Mouse (Mus musculus) limb, embryonic 10.5 days (tissue): ENCODE measurements at regions not wholly inside any gene's neighbourhood (a gene's known extent, or its start where the extent isn't known, plus 50 kb on each side); places are given as distances from the start of the nearest gene placed in this dataset.

Experiments
- DNase-seq: peaks from one replicate; pipeline ENCODE4 v3.0.0-alpha.2; 2017; ENCODE audit warnings: low spot score
- H3K27ac ChIP-seq: fragments of 300-500 bp; sonication (generic); 2 replicates; pipeline ENCODE4 v1.5.1; 2016; ENCODE audit warnings: mild to moderate bottlenecking
- H3K27me3 ChIP-seq: fragments of 300-500 bp; sonication (generic); 2 replicates; pipeline ENCODE4 v1.6.1; 2016; ENCODE audit warnings: low read depth, mild to moderate bottlenecking; ENCODE audit not compliant: poor library complexity, severe bottlenecking
- H3K36me3 ChIP-seq: fragments of 300-500 bp; sonication (generic); 2 replicates; pipeline ENCODE4 v1.6.1; 2016; ENCODE audit warnings: mild to moderate bottlenecking, moderate library complexity
- H3K4me1 ChIP-seq: fragments of 300-500 bp; sonication (generic); 2 replicates; pipeline ENCODE4 v1.6.1; 2016
- H3K4me3 ChIP-seq: fragments of 300-500 bp; sonication (generic); 2 replicates; pipeline ENCODE4 v1.5.1; 2016; ENCODE audit warnings: mild to moderate bottlenecking, moderate library complexity
- H3K9me3 ChIP-seq: fragments of 300-500 bp; sonication (generic); replicated peaks from 2 replicates; pipeline ENCODE4 v1.6.1; 2016; ENCODE audit warnings: mild to moderate bottlenecking
- WGBS: fragments of 180-500 bp; shearing (Covaris S2); methylation state at CpG from one replicate; pipeline ENCODE4 v1.1.7; 2016; 5-methylcytosine and 5-hydroxymethylcytosine counted together

- no peak overlapping the region for H3K4me3 ChIP-seq
- H3K27ac ChIP-seq = no peak overlapping the region
- no peaks in the 10 kb centered on the region for H3K27me3 ChIP-seq
- peaks cover 4% of the 10 kb centered on the region; the same call in 1 of the 2 replicates for H3K4me1 ChIP-seq
- DNase-seq = peak; percentile 76
- H3K36me3 ChIP-seq = no peaks in the 10 kb centered on the region
- 12% methylated on average over 16 of the region's 16 CpGs for WGBS
- H3K9me3 ChIP-seq = no peaks in the 10 kb centered on the region
These were observed 59.5 kb upstream of the Zbtb18 start for GRCm38 (mm10) chr1:177382596-177383190.

DNA sequence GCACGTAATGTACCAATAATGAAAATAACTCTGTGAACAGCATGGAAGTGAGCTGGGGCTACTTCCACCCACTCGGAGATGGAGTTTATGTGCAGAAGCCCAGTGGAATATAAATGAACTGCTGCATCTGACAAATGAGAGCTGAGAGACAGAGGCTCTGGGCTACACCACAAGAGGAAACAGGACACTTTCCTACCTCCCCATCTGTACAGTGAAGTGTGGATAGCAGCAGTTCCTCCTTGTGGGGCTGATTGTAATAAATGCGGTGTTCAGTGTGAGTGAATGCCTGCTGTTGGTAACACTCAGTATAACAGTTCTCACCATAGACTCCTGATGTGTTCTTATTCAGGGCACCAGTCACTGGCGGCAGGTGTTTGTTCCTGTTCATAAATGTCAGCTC, 60.0 kb upstream of the Zbtb18 start:
- Histone ChIP-seq H3K27ac (no peak overlapping the region), H3K36me3 (no peaks in the 10 kb centered on the region), H3K27me3 (no peaks in the 10 kb centered on the region), H3K9me3 (no peaks in the 10 kb centered on the region), H3K4me1 (peaks cover 4% of the 10 kb centered on the region; the same call in 1 of the 2 replicates), H3K4me3 (no peak overlapping the region)
- DNase-seq = no peak
- WGBS = 90% methylated on average over 4 of the region's 4 CpGs

- Histone ChIP-seq H3K4me1 (peaks cover 9% of the 10 kb centered on the region), H3K27ac (no peak overlapping the region), H3K27me3 (no peaks in the 10 kb centered on the region), H3K36me3 (no peaks in the 10 kb centered on the region), H3K4me3 (no peak overlapping the region), H3K9me3 (no peaks in the 10 kb centered on the region)
- WGBS = 88% methylated on average over 3 of the region's 3 CpGs
- no peak for DNase-seq
These were observed 64.0 kb upstream of the Zbtb18 start for GRCm38 (mm10) chr1:177378112-177378511.

GRCm38 (mm10) chr1:177373226-177373825, 68.8 kb upstream of the Zbtb18 start:
- 8% methylated on average over 5 of the region's 5 CpGs for WGBS
- Histone ChIP-seq H3K9me3 (no peaks in the 10 kb centered on the region), H3K27ac (no peak overlapping the region), H3K4me1 (peaks cover 5% of the 10 kb centered on the region), H3K4me3 (no peak overlapping the region), H3K36me3 (no peaks in the 10 kb centered on the region), H3K27me3 (no peaks in the 10 kb centered on the region)
- DNase-seq = no peak

- 68% methylated on average over 10 of the region's 10 CpGs for WGBS
- no peak for DNase-seq
- Histone ChIP-seq H3K4me1 (peaks cover 5% of the 10 kb centered on the region), H3K4me3 (no peak overlapping the region), H3K9me3 (no peaks in the 10 kb centered on the region), H3K27ac (no peak overlapping the region), H3K27me3 (no peaks in the 10 kb centered on the region), H3K36me3 (no peaks in the 10 kb centered on the region)
These were observed 70.1 kb upstream of the Zbtb18 start for GRCm38 (mm10) chr1:177372066-177372465.

DNA sequence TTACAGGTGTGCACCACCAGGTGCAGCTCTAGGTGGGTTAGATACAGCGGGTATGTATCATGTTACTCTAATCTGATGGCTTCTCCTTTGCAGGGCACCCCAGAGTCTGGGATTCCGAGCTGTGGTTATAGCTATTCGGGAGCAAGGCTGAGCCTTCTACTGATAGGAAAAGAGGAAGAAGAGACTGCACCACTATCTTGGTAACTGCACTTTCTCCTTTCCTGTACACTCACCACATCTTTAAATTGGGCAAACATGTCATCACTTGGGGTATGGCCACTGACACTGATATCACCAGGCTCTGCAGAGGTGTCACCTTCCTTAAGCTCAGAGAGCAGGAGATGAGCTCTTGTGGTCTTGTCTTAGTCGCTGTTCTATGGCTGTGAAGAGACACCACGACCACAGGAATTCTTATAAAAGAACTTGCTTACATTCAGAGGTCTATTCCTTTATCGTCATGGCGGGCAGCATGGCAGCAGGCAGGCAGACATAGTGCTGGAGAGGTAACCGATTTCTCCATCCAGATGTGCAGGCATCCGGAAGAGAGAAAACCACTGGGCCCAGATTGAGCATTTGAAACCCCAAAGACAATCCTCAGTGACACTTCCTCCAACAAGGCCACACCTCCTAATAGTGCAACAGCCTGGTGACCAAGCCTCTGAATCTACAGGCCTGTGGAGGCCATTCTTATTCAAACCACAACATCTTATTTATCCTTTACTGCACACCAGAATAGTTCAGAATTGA, 74.1 kb upstream of the Zbtb18 start:
- H3K27ac ChIP-seq = no peak overlapping the region
- no peak for DNase-seq
- H3K4me1 ChIP-seq = no peaks in the 10 kb centered on the region
- H3K27me3 ChIP-seq = no peaks in the 10 kb centered on the region
- H3K36me3 ChIP-seq = no peaks in the 10 kb centered on the region
- H3K9me3 ChIP-seq = no peaks in the 10 kb centered on the region
- no peak overlapping the region for H3K4me3 ChIP-seq
- 86% methylated on average over 9 of the region's 9 CpGs for WGBS

DNA sequence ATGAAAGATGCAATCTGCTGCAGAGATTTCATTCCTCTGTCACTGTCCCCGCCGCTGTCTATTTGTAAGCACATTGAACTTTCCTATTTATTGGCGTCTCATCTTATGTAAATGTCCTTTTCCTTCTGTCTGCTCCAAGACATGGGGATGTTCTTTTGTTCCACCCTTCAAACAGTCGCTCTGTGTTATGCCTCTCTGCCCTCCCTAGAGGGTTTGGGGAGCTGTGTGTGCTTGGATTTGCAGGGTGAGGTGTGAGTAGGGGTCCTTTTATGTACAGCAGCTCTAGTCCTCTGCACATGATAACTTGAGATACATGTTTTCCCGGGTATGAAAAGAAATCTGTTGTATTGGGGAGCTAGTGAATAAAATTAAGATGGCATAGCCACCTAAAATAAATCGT, 75.2 kb upstream of the Zbtb18 start:
- 82% methylated on average over 6 of the region's 6 CpGs for WGBS
- Histone ChIP-seq H3K4me1 (no peaks in the 10 kb centered on the region), H3K27me3 (no peaks in the 10 kb centered on the region), H3K36me3 (no peaks in the 10 kb centered on the region), H3K4me3 (no peak overlapping the region), H3K27ac (no peak overlapping the region), H3K9me3 (no peaks in the 10 kb centered on the region)
- no peak for DNase-seq

DNA sequence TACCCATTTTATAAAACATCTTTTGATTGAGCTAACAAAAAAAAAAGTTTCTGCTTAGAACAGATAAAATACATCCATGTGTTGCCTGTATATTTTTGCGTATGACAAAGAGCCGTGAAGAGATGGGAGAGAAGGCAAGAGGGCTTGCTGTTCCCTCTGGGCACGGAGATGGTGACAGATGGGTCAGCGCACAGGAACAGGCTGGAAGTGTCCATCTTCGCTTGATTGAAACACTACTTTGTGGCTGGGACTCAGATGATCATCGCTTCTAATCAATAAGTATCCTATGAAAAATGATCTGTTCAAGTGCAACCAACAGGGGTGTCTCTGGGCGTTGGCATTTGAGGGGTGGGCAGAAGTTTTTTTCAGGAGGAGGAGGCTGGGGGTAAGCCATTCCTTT, 75.7 kb upstream of the Zbtb18 start:
- DNase-seq = no peak
- Histone ChIP-seq H3K9me3 (no peaks in the 10 kb centered on the region), H3K4me3 (no peak overlapping the region), H3K27me3 (no peaks in the 10 kb centered on the region), H3K36me3 (no peaks in the 10 kb centered on the region), H3K27ac (no peak overlapping the region), H3K4me1 (no peaks in the 10 kb centered on the region)
- 88% methylated on average over 7 of the region's 7 CpGs for WGBS

DNA sequence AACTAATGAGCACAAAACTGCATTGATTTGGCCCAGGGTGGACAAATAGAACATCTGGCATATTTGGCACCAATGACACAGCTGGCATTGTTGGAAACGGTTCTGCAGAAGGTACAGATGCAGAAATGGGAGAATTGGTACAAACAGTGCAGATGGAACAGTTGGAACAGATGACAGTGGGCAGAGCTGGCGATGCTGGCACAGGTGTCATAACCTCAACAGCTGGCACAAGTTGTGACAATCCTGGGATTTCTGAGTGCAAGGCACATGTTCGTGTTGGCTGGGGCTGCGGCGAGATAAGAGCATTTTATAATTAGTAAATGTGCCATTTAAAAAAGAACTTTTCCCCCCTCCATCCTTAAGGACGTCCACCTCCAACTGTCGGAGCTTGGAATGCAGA, 77.8 kb upstream of the Zbtb18 start:
- no peak for DNase-seq
- H3K9me3 ChIP-seq = no peaks in the 10 kb centered on the region
- no peak overlapping the region for H3K4me3 ChIP-seq
- no peak overlapping the region for H3K27ac ChIP-seq
- H3K36me3 ChIP-seq = no peaks in the 10 kb centered on the region
- WGBS = 89% methylated on average over 7 of the region's 7 CpGs
- no peaks in the 10 kb centered on the region for H3K27me3 ChIP-seq
- H3K4me1 ChIP-seq = no peaks in the 10 kb centered on the region

DNA sequence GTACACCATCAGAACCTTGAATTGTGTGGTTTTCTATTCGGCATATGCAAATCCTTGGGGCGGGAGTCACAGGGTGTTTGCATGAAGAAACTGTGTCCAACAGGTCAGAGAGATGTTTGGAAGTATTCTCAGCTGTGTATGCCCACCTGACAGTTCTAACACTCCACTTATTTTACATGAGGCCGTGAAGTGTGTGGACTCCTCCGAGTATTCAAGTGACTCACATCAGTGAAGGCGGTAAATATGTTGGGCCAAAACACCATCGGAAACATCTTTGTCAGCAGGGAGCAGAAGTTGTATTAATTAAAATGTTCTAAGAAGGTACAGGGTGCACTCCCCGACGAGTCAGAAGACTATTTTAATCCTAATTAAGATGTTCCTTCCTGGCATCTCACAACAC, 79.8 kb upstream of the Zbtb18 start:
- H3K4me1 ChIP-seq = no peaks in the 10 kb centered on the region
- WGBS = 90% methylated on average over 8 of the region's 8 CpGs
- H3K27me3 ChIP-seq = no peaks in the 10 kb centered on the region
- no peak overlapping the region for H3K27ac ChIP-seq
- no peak for DNase-seq
- H3K36me3 ChIP-seq = no peaks in the 10 kb centered on the region
- H3K9me3 ChIP-seq = no peaks in the 10 kb centered on the region
- no peak overlapping the region for H3K4me3 ChIP-seq

- 96% methylated on average over 17 of the region's 17 CpGs for WGBS
- Histone ChIP-seq H3K36me3 (no peaks in the 10 kb centered on the region), H3K27me3 (no peaks in the 10 kb centered on the region), H3K4me1 (no peaks in the 10 kb centered on the region), H3K9me3 (no peaks in the 10 kb centered on the region), H3K27ac (no peak overlapping the region), H3K4me3 (no peak overlapping the region)
- no peak for DNase-seq
These were observed 90.5 kb upstream of the Akt3 start for GRCm38 (mm10) chr1:177348400-177349092.

- H3K27ac ChIP-seq = no peak overlapping the region
- 0 out of 2 replicates have a peak, but pooled peaks cover 3% of the 10 kb centered on the region for H3K4me1 ChIP-seq
- no peaks in the 10 kb centered on the region for H3K36me3 ChIP-seq
- no peak for DNase-seq
- 59% methylated on average over 4 of the region's 4 CpGs for WGBS
- H3K27me3 ChIP-seq = no peaks in the 10 kb centered on the region
- H3K9me3 ChIP-seq = no peaks in the 10 kb centered on the region
- no peak overlapping the region for H3K4me3 ChIP-seq
These were observed 89.2 kb upstream of the Akt3 start for GRCm38 (mm10) chr1:177347208-177347607.

- Histone ChIP-seq H3K27ac (no peak overlapping the region), H3K4me3 (no peak overlapping the region), H3K9me3 (no peaks in the 10 kb centered on the region), H3K36me3 (no peaks in the 10 kb centered on the region), H3K4me1 (0 out of 2 replicates have a peak, but pooled peaks cover 3% of the 10 kb centered on the region), H3K27me3 (no peaks in the 10 kb centered on the region)
- WGBS = 81% methylated on average over 6 of the region's 6 CpGs
- DNase-seq = no peak
These were observed 88.5 kb upstream of the Akt3 start for GRCm38 (mm10) chr1:177346540-177346939.
